Mouse (Mus musculus) large intestine, adult 2 months (tissue): ENCODE measurements around the gene Ranbp17. TPM values are rescaled to one million over a fixed set of nuclear protein-coding genes. Genes with fewer than 3 reads are reported as not detected.

Experiments used
- DNase-seq: peaks from one replicate; pipeline ENCODE4 v3.0.0-alpha.2; 2012; ENCODE audit warnings: low read depth, low spot score
- WGBS: fragments of 180-500 bp; shearing (Covaris S2); methylation state at CpG from one replicate; pipeline ENCODE4 v1.1.7; 2018; 5-methylcytosine and 5-hydroxymethylcytosine counted together
- polyA plus RNA-seq: library from polyadenylated mRNA; depleted of rRNA; stranded (reverse); fragments of >200 nt; gene quantifications from 2 replicates; pipeline ENCODE4 v1.2.3, GENCODE M21; 2012

Gene Ranbp17
- polyA plus RNA-seq, 1 experiment, result 0.29 TPM

DNA sequence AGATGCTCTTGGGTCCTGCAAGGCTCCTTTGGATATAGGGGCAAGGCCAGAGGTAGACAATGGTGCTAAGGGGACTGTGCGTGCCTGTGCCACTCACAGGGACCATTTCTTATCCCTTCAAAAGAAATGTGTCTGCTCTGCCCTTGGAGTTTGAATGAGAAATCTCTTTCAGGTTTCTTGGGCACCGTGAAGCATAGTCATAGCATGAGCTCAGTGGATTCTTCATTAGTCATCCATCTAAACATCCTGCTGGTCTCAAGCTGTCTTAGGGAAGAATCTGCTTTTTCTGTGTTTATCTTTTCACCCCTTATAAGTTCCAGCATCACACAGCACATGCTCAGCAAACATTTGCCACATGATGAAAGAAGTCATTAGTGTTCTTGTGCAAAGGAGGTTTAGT lies 235.0 kb downstream of the Ranbp17 start:
- 83% methylated on average over 2 of the region's 2 CpGs for WGBS
- no peak for DNase-seq

DNA sequence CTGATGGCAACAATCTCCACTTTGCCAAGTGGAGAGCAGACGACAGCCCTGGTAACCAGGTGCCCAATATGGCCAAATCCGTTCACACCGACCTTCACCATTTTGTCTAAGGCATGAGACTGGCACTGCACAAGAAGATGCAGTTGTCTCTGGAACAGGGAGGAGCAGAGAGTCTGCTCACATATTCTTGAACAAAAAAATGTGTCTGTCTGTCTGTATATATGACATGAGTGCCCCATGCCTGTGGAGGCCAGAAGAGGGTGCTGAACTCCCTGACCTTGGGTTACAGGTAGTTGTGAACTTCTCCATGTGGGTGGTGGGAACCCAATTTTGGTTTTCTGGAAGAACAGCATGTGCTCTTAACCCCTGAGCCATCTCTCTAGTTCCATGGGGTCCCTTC lies 236.9 kb downstream of the Ranbp17 start, which contains the start of gene Gm12117:
Gm12117 (minus strand) TSS at position 101 of the 400 bp plus-strand sequence.
- no peak for DNase-seq
- 97% methylated on average over 3 of the region's 3 CpGs for WGBS

DNA sequence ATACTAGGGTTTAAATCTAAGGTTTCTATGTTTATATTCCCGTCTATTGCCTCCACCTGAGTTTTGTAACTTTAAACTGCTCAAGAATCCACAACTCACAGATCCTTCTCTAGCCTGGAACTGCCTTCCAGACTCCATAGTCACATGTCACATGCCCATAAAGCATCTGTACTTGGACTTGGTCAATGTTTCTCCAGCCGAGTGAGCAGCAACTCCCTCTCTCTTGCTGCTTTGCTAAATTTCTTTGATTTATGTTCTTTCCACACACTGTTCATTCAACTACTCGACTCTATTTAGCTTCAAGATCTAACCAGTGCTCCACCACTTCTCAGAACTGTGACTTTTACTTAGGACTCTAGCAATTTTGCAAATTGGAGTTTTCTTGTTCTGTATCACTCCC lies 238.7 kb downstream of the Ranbp17 start:
- 54% methylated on average over 3 of the region's 3 CpGs for WGBS
- DNase-seq, result no peak

DNA sequence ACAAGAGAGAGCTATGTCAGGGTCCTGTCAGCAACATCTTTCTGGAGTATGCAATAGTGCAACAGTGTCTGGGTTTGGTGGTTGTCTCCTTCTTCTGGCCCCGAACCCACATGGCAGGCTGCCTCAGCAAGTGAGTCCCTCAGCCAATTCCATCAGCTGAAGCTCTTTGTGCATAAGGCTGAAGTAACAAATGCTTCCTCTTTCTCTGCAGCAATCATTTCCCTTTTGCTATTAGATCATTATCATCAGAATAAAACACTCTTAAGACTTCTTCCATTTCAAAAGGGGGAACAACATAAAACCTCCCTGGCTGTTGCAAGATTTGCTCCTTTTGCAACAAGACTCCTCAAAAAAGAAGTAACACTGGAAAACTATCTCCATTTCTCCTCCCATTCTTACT lies 239.3 kb downstream of the Ranbp17 start:
- WGBS, result 79% methylated on average over 1 of the region's 1 CpGs
- DNase-seq, result no peak

DNA sequence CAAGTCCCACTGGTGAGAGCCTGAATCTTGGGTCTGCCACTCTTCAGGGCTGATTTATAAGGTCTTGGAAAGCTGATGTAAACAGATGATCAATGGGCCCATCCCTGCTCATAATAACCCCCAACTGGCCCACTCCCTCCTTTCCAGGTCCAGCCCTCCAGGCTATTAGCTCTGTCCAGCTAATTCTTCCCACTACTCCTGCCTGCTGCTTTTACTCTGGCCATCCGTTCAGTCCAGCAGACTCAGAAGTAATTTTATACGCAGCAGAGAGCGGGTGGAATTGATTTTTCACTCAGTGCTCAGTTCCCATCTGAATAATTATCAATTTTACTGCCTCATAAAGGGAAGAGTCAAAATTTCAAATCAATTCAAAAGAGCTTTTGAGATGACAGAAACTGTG lies 273.3 kb downstream of the Ranbp17 start:
- 84% methylated on average over 3 of the region's 3 CpGs for WGBS

DNA sequence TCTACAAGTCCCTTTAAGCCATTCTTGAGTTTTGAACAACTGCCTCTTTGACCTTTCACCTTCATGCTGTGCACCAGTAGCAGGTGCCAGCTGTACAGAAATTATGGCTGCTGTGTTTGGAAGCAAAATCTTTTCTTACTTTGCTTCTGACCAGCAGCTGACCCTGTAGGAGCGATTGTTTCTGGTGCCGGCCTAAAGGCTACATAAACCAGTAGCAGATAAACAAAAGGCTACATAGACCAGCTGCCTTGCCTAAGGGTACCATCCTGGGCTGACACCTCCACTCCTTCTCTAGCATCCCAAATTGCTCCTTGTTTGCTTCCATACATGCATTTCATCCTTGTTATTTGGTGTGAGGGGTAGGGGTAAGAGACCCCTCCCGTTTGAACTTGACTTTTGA lies 279.4 kb downstream of the Ranbp17 start:
- 68% methylated on average over 3 of the region's 3 CpGs for WGBS
- DNase-seq, result no peak

More for the DNA sequence above, 273.3 kb downstream of the Ranbp17 start:
- DNase-seq, result no peak

DNA sequence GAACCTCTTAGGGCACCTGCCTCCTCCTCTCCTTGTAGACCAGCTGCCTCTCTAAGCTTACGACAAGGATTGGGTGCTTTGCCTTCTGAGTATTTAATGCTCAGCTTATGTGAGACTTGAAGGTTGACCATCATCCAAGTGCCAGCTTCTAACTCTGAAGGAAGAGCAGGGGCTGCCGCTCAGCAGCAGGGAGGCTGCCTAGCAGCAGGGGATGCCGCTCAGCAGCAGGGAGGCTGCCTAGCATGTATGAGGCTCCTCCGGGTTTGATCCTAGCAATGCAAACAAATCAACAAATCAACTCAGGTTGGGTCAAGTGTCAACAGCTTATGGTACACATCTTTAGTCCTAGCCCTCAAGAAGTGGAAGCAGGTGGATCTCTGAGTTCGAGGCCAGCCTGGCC lies 281.5 kb downstream of the Ranbp17 start:
- no peak for DNase-seq
- 75% methylated on average over 5 of the region's 5 CpGs for WGBS

DNA sequence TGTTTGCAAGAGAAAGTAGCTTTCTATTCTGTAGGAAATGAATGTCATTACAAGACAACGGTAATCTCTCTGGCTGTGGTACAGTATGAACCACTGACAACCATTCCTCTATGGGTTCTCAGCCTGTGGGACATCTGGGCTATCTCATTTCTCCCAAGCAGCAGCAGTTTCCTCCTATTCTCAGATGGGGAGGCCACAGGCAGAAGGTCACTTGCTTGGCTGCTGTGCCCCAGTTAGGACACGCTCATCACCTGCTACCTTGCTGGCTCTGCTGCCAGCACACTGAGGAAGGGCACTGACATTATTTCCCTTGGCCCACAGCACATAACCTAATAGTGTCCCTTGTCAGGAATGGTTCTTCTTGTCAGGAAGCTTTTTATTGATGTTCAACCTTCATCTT lies 285.4 kb downstream of the Ranbp17 start:
- no peak for DNase-seq
- WGBS, result 84% methylated on average over 2 of the region's 2 CpGs

DNA sequence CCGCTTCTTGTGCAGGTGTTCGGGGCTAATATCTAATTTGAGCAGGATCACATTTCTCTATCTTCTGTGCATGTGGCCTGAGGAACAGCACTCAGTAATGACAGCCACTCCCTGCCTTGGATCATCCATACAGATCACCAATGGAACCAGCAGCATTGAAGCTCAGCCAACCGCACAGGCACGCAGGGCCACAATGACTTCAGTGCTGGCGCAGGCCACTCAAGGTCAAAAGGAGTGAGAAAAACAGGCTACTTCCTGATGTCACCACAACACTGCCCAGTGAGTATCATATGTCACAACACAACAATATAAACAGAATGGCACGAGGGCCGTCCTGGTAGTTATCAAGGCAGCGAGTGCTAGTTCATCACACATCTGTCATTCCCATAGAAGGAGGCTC lies 287.0 kb downstream of the Ranbp17 start:
- 83% methylated on average over 8 of the region's 8 CpGs for WGBS
- no peak for DNase-seq

DNA sequence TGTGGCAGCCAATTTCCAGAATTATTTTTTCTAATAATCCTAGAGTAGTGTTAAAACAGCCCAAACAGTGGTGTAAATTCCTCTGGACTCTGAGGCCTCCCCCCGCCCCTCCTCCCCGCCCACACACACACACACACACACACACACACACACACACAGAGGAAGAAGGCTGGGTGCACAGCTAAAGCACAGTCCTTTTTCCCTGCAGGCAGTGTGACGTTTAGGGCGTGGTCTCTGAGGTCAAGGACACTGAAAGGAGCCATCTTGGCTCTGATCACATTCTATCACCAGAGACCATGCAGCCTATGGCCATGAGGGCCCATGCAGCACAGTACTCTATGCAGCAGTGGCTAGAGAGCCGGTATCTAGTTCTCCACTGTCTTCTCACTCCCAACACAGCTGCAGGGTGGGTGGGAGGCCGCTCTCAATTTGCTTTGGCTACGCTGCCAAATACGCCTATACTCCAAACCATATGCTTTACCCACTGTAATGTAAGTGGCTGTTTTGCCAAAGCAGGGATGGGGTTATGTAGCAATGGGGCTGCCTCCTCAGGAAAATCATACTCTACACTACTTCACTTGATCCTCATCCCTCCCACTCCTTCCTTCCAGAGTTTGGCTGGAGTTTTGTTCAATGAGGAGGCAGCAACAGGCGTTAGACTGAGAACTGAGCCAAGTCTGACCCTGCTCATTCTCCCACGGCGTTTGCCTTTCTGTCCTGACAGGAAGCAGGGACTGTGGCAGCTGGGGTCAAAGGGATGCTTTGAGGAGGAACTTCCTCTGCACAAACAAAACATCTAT lies 291.8 kb downstream of the Ranbp17 start:
- no peak for DNase-seq
- 63% methylated on average over 11 of the region's 11 CpGs for WGBS

DNA sequence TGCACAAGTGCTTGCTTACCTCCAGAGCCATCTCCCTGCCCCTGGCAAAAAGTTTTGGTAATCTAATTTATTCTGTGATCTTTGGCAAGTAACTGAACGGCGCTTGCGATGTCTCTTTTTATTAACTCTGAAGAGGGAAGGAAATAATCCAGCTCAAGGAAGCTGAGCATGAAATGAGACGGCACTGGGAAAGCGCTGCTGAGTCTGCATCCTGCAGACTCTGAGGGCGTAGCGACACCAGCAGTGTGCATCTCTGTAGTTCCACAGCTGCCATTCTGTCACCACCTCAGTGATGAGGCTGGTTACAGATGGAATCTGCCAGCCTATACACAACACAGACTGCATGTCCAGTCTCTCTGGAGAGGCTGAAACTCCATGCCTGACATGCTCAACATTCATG lies 292.8 kb downstream of the Ranbp17 start:
- 85% methylated on average over 7 of the region's 7 CpGs for WGBS
- DNase-seq, result no peak

DNA sequence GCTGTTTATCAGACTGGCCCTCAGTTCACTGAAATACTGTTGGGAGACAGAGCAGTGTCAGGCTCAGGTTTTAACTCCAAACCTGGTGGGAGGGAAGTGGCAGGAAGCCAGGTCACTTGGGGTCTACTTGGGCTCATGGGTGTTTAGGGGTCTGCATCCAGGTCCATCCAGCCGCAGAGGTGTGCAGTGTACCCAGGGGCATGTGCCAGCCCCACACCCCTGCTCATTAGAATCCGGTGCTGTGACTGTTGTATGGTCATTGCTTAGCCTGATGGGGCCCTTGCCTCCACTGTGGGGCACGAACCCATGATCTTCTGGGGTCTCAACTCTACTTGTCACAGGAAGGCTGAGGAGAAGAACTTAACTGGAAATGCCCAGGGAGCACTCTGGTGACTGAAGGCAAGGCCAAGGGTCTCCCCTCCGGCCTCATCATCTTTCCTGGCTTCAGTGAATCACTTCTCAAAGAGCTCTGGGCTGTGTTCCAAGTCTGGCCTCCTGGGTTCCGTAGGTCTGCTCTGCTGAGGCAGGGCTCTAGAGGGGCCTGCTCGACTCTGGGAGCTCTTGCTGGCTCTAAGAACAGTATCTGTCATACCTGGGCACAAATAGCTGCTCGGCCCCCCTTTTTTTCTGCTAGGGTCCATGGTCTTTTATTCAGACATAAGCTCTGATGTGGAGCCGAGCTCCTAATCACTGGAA lies 296.0 kb downstream of the Ranbp17 start:
- no peak for DNase-seq

DNA sequence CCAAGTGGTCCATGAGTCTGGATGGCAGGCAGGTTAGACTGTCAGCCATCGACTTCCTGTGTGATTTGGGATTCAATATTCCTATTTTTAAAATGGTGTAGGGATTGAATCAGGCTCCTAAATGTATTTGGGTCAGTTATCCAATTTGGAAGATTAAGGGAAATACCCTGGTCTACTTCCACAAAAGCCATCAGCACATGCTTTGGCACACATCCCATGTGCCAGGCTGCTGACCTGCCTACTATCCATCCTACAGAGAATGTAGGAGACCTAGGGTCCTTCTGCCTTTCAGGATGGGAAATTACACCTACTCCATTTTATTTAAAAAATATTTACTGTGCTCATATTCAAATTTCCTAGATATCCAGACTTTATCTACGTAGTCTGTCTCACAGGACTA lies 306.1 kb downstream of the Ranbp17 start:
- 78% methylated on average over 2 of the region's 2 CpGs for WGBS
- no peak for DNase-seq

More for the DNA sequence above, 296.0 kb downstream of the Ranbp17 start:
- 61% methylated on average over 8 of the region's 8 CpGs for WGBS

DNA sequence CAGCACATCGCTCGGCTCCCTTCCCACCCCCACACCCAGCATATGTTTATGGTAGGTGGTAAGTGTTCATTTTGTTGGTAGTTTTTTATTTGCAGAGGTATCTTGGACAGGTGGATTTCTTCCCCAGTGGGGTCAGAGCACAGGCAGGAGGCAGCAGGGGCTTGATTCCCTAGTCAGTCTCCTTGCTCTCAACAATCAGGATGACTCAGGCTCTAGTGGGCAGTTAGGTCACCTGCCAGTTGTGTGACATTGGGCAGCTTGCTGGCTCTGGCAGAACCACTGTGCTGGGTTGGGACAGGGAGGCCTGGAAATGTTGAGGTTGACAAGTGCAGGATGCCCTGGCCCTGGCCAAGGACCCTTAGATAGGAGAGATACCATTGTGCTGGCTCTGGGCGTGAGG lies 308.6 kb downstream of the Ranbp17 start:
- no peak for DNase-seq
- WGBS, result 17% methylated on average over 3 of the region's 3 CpGs

DNA sequence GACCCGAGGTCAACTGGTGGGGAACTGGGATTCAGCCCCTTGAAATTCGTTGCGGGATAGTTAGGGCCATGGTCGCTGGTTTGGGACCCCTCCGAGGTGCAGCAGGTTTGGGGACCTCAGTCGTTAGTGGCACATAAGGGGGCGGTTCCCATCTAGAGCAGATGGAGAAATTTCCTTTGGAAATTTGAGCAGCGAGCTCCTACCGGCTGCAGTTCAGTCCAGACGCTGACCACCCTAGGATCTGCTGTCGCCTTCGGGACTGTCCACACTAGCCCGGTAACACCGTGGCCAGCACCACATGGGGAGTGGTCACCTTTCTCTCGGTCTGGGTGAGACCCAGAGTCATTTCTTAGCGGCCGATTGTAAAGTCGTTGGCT lies 309.2 kb downstream of the Ranbp17 start:
- DNase-seq, result no peak
- 3% methylated on average over 18 of the region's 18 CpGs for WGBS

DNA sequence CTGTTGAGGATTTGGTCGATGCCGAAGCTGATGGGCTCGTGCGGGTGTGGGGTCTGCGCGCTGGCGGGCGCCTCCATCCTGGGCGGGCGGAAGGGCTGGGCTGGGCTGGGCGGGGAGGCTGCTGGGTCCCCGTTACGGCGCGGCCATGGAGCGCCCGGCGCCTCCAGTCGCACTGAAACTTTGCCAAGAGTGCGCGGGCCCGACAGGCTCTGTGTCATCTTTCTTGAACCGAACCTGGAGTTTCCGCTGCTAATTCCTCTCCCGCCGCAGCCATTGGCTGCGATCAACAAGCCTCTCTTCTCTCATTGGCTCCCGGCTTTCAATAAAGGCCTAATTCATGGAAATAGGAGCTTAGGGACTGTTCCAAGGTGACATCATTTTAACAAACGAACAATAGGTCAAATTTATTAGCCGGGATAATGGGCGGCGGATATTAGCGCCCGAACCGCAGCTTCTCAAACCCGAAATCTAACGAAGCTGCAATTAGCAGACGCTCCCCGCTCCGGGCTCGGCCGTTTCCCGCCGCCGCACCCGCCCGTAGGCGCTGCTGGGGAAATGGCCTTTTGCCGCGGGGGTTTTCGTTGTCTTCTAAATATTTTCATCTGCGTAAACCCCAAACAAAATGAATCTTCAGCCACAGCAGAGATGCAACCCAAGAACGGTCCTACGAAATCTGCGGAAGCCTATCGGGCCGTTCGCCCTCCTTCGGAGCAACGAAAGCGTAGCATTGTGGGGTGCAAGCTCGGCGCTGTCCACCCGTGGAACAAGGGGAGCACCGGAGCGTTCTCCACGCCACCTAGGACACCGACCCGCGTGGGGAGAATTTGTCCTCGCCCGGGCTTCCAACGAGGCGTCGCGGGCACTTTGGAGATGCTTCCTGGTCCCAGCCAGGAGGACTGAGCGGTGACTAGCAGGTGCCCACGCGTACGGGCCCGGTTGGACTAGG lies 309.9 kb downstream of the Ranbp17 start, which contains the start of gene Tlx3:
Tlx3 (minus strand) TSS at position 207 of the 946 bp plus-strand sequence.
- 3% methylated on average over 80 of the region's 81 CpGs for WGBS

DNA sequence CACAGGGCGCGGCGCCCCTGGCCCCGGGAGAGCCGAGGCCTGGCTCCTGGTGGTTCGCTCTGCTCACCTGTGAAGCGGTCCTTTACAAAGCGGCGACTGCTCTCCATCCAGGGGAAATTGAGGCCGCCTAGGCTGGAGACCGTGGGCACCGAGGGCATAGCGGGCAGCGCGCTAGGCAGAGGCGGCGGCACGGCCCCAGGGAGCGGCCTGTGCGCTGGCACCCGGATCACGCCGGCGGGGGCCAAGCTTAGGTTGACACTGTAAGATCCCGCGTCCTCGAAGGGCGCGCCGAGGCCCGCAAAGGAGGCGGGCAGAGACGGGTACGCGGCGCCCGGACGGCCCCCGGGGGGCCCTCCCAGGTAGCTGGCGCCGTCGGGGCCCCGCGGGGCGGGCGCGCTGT lies 310.6 kb downstream of the Ranbp17 start:
- no peak for DNase-seq
- 3% methylated on average over 45 of the region's 47 CpGs for WGBS

More for the DNA sequence above, 309.9 kb downstream of the Ranbp17 start, which contains the start of gene Tlx3:
- no peak for DNase-seq

DNA sequence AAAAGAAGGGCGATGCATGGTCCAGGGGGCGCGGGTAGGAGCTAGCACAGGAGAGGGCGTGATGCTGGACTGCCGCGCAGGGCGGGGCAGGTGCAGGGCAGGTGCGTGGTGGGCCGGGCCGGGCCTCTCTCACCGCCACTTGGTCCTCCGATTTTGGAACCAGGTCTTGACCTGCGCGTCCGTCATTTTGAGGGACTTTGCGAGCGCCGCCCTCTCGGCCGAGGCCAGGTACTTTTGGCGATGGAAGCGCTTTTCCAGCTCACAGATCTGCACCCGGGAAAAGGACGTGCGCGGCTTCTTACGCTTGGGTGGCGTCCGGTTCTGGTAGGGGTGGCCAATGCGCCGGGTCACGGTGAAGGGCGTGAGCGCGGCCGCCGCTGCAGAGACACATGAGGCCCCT lies 311.2 kb downstream of the Ranbp17 start:
- 3% methylated on average over 37 of the region's 37 CpGs for WGBS
- DNase-seq, result no peak

DNA sequence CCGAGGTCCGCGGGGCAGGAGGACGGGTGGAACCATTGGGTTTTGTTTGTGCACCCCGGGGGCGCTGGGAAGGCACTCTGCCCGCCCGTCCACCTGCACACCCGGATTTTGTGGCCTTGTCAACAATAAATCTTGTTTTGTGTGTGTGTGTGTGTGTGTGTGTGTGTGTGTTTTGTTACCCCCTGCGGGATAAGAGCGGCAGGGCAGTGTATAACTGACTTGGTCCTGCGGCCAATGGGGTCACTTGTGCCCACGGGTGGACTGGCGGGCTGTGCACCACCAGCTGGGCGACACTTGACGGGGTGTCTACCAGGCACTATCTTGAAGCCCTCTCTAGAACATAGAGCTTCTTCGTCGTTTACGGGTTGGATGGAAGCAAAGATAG lies 311.9 kb downstream of the Ranbp17 start:
- no peak for DNase-seq
- 3% methylated on average over 19 of the region's 19 CpGs for WGBS
